ENCODE assay signal across 26 mouse cellular contexts in genomic region chr5:135238832-135239231, GRCm38 (mm10). TPM values are rescaled to one million over a fixed set of nuclear protein-coding genes. Genes with fewer than 3 reads are reported as not detected.
DNase-seq lines count a peak whose midpoint lies in the region; ATAC-seq and TF ChIP-seq lines count a peak whose summit lies in the region.
"Had no signal": no experiment of that assay in that cellular context is flagged by ENCODE, and none has a peak within 500 bp of the region (broad histone marks: within the 10 kb centered on the region; RNA-seq: fewer than 3 reads in every experiment).

No protein-coding gene starts in this region.

- H3K4me2 ChIP-seq in hindbrain, embryonic 14.5 days (replicated peaks) = no peak overlapping the region
- H3K4me2 ChIP-seq in hindbrain, embryonic 12.5 days (replicated peaks) = no peak overlapping the region
- no peak overlapping the region for H3K4me2 ChIP-seq in midbrain, postnatal 0 days (ENCODE audit: low read depth, low read length, poor library complexity, severe bottlenecking)
- H3K4me2 ChIP-seq: embryonic facial prominence, embryonic 13.5 days; heart, embryonic 11.5 days; kidney, embryonic 15.5 days; limb, embryonic 12.5 days; midbrain, embryonic 11.5 days had no signal

- H3K9ac ChIP-seq in hindbrain, embryonic 14.5 days = no peak overlapping the region
- H3K9ac ChIP-seq in hindbrain, embryonic 12.5 days = no peak overlapping the region
- H3K9ac ChIP-seq in midbrain, postnatal 0 days (replicated peaks; ENCODE audit: low read length, poor library complexity, severe bottlenecking) = no peak overlapping the region
- H3K9ac ChIP-seq: embryonic facial prominence, embryonic 13.5 days; kidney, embryonic 15.5 days; limb, embryonic 12.5 days had no signal

- H3K4me3 ChIP-seq in cerebellum, adult 2 months (replicated peaks; ENCODE audit: insufficient read depth, low read depth, low read length) = no peak overlapping the region
- H3K4me3 ChIP-seq in hindbrain, embryonic 14.5 days (replicated peaks; ENCODE audit: low read length) = no peak overlapping the region
- H3K4me3 ChIP-seq in hindbrain, embryonic 12.5 days = no peak overlapping the region
- no peak overlapping the region for H3K4me3 ChIP-seq in left cerebral cortex, adult 2 months
- no peak overlapping the region for H3K4me3 ChIP-seq in midbrain, postnatal 0 days (ENCODE audit: low read depth, low read length)
- H3K4me3 ChIP-seq in midbrain, embryonic 10.5 days = no peak overlapping the region
- H3K4me3 ChIP-seq: embryonic facial prominence, embryonic 13.5 days; forebrain, embryonic 10.5 days; hindbrain, embryonic 10.5 days; kidney, embryonic 15.5 days; limb, embryonic 12.5 days had no signal

- H3K27me3 ChIP-seq in cerebellum, adult 2 months (ENCODE audit: control insufficient read depth, insufficient read depth, low read length) = no peaks in the 10 kb centered on the region
- no peaks in the 10 kb centered on the region for H3K27me3 ChIP-seq in hindbrain, embryonic 14.5 days (ENCODE audit: control insufficient read depth, insufficient read depth, low read length)
- no peaks in the 10 kb centered on the region for H3K27me3 ChIP-seq in hindbrain, embryonic 12.5 days
- no peaks in the 10 kb centered on the region for H3K27me3 ChIP-seq in midbrain, postnatal 0 days (ENCODE audit: insufficient read depth, low read length)
- H3K27me3 ChIP-seq in midbrain, embryonic 10.5 days (ENCODE audit: low read depth, poor library complexity, severe bottlenecking) = no peaks in the 10 kb centered on the region
- H3K27me3 ChIP-seq: CH12.LX; embryonic facial prominence, embryonic 13.5 days; kidney, embryonic 15.5 days; limb, embryonic 12.5 days had no signal

- WGBS in cerebellum, adult 2 months = 83% methylated on average over 2 of the region's 2 CpGs
- 73% methylated on average over 2 of the region's 2 CpGs for WGBS in hindbrain, embryonic 14.5 days
- 85% methylated on average over 2 of the region's 2 CpGs for WGBS in hindbrain, embryonic 12.5 days
- 65% methylated on average over 2 of the region's 2 CpGs for WGBS in midbrain, postnatal 0 days
- WGBS in midbrain, embryonic 10.5 days = 87% methylated on average over 2 of the region's 2 CpGs

- H3K9me3 ChIP-seq in hindbrain, embryonic 14.5 days (ENCODE audit: control insufficient read depth, low read length) = no peaks in the 10 kb centered on the region
- no peaks in the 10 kb centered on the region for H3K9me3 ChIP-seq in hindbrain, embryonic 12.5 days (replicated peaks)
- no peaks in the 10 kb centered on the region for H3K9me3 ChIP-seq in midbrain, postnatal 0 days (ENCODE audit: low read length)
- H3K9me3 ChIP-seq in midbrain, embryonic 10.5 days (replicated peaks) = no peaks in the 10 kb centered on the region
- H3K9me3 ChIP-seq: embryonic facial prominence, embryonic 13.5 days; forebrain, embryonic 10.5 days; hindbrain, embryonic 10.5 days; kidney, embryonic 15.5 days; limb, embryonic 12.5 days had no signal

- no peak for DNase-seq in cerebellum, adult 2 months
- DNase-seq in cerebellum, postnatal 4 days (ENCODE audit: low spot score in 2 of 2) = no peak
- peak; percentile 48 for DNase-seq in hindbrain, embryonic 14.5 days (ENCODE audit: low spot score)
- no peak for DNase-seq in left cerebral cortex, adult 2 months (ENCODE audit: extremely low spot score in 1 of 2, low spot score in 2 of 2)
- no peak for DNase-seq in left cerebral cortex, postnatal 25 days (ENCODE audit: low spot score in 2 of 2)
- no peak for DNase-seq in midbrain, postnatal 0 days (ENCODE audit: low spot score)
- no peak for DNase-seq in midbrain, embryonic 10.5 days (ENCODE audit: low spot score)
- DNase-seq: adrenal gland, adult 8-10 months; cerebellum, adult 9-10 months; cerebellum, postnatal 36 days; gastrocnemius, postnatal 14 days; heart, adult 11 months; kidney, adult 18-20 months; kidney, postnatal 4 days had no signal

- H3K4me1 ChIP-seq in cerebellum, adult 2 months (ENCODE audit: control insufficient read depth, insufficient read depth, low read length) = peaks cover 8% of the 10 kb centered on the region
- H3K4me1 ChIP-seq in hindbrain, embryonic 14.5 days (replicated peaks; ENCODE audit: control insufficient read depth, insufficient read depth, low read length) = no peaks in the 10 kb centered on the region
- no peaks in the 10 kb centered on the region for H3K4me1 ChIP-seq in hindbrain, embryonic 12.5 days
- no peaks in the 10 kb centered on the region for H3K4me1 ChIP-seq in midbrain, postnatal 0 days (ENCODE audit: insufficient read depth, low read length)
- H3K4me1 ChIP-seq in midbrain, embryonic 10.5 days = no peaks in the 10 kb centered on the region
- H3K4me1 ChIP-seq: embryonic facial prominence, embryonic 13.5 days; forebrain, embryonic 10.5 days; hindbrain, embryonic 10.5 days; kidney, embryonic 15.5 days; limb, embryonic 12.5 days had no signal

- TF ChIP-seq POLR2A in cerebellum, adult 2 months (IDR thresholded peaks at IDR 0.05; ENCODE audit: borderline replicate concordance, insufficient read depth, low read length) = no peak

- no peak overlapping the region for H3K27ac ChIP-seq in cerebellum, adult 2 months (ENCODE audit: insufficient read depth, low read length)
- H3K27ac ChIP-seq in hindbrain, embryonic 14.5 days = no peak overlapping the region
- no peak overlapping the region for H3K27ac ChIP-seq in hindbrain, embryonic 12.5 days
- no peak overlapping the region for H3K27ac ChIP-seq in left cerebral cortex, adult 2 months
- H3K27ac ChIP-seq in midbrain, postnatal 0 days (ENCODE audit: low read depth, low read length) = no peak overlapping the region
- H3K27ac ChIP-seq in midbrain, embryonic 10.5 days (replicated peaks) = no peak overlapping the region
- H3K27ac ChIP-seq: embryonic facial prominence, embryonic 13.5 days; forebrain, embryonic 10.5 days; hindbrain, embryonic 10.5 days; kidney, embryonic 15.5 days; limb, embryonic 12.5 days had no signal

- peak; percentile 33; the same call in 1 of the 2 replicates for TF ChIP-seq CTCF in cerebellum, adult 2 months (IDR thresholded peaks at IDR 0.05; ENCODE audit: borderline replicate concordance, insufficient read depth, low read depth, low read length)
- TF ChIP-seq CTCF in left cerebral cortex, adult 2 months (IDR thresholded peaks at IDR 0.05) = peak; percentile 40
- peak; percentile 75 for TF ChIP-seq CTCF in midbrain, postnatal 0 days (IDR thresholded peaks at IDR 0.05)

- intact Hi-C loops in left cerebral cortex, adult 2 months (cut with DNase I) = no loop called here
- intact Hi-C loops in left cerebral cortex, postnatal 25 days (cut with DNase I) = loop anchor here (5.0 kb wide), 1 partner anchor 128 kb away; the partner anchor contains the start of gene Nsun5

- H3K36me3 ChIP-seq in hindbrain, embryonic 14.5 days (replicated peaks; ENCODE audit: control insufficient read depth, insufficient read depth) = peaks cover 97% of the 10 kb centered on the region
- H3K36me3 ChIP-seq in hindbrain, embryonic 12.5 days = peaks cover 97% of the 10 kb centered on the region
- H3K36me3 ChIP-seq in midbrain, postnatal 0 days (ENCODE audit: insufficient read depth, low read length) = peaks cover 74% of the 10 kb centered on the region
- peaks cover 100% of the 10 kb centered on the region for H3K36me3 ChIP-seq in midbrain, embryonic 10.5 days

- ATAC-seq in hindbrain, embryonic 14.5 days (ENCODE audit: low FRiP score) = no peak
- no peak for ATAC-seq in hindbrain, embryonic 12.5 days (ENCODE audit: low FRiP score)
- ATAC-seq in midbrain, postnatal 0 days (ENCODE audit: low FRiP score) = no peak
- ATAC-seq: forebrain, embryonic 16.5 days had no signal

RNA-seq across cellular contexts. Expression of gene Fzd9, which starts 12.2 kb away (rescaled TPM):
- 8.5 and 10.1 TPM in 2 replicates for polyA plus RNA-seq in cerebellum, adult 2 months (2012; rRNA removed)
- polyA plus RNA-seq in hindbrain, embryonic 14.5 days (2014; fragmentation: Nextera tagmentation; extraction: Ambion mirVana) = 14.7 and 15.9 TPM in 2 replicates
- 16.0 and 16.2 TPM in 2 replicates for polyA plus RNA-seq in hindbrain, embryonic 12.5 days (2016; fragmentation: Nextera tagmentation; extraction: Ambion mirVana)
- total RNA-seq in left cerebral cortex, adult 2 months (2021) = 1 to 10 TPM; 5.1 TPM
- 1 to 10 TPM; 6.5 to 7.2 TPM for total RNA-seq in left cerebral cortex, postnatal 25 days (2021)
- 25.9 and 38.7 TPM in 2 replicates for total RNA-seq in midbrain, postnatal 0 days (2014; rRNA removed)
- polyA plus RNA-seq in midbrain, postnatal 0 days (2015; fragmentation: Nextera tagmentation; extraction: Ambion mirVana) = 14.6 and 14.9 TPM in 2 replicates
- 15.5 and 16.0 TPM in 2 replicates for polyA plus RNA-seq in midbrain, embryonic 10.5 days (2016; fragmentation: Nextera tagmentation; extraction: Ambion mirVana)
- total RNA-seq: CH12.LX; liver, adult 2 months; monocyte, adult 5-6 weeks had no signal

RNA-seq across cellular contexts. Expression of gene Baz1b, which starts 51.8 kb away (rescaled TPM):
- polyA plus RNA-seq in cerebellum, adult 2 months (2012; rRNA removed) = 75.3 and 77.4 TPM in 2 replicates
- 35.3 and 37.0 TPM in 2 replicates for polyA plus RNA-seq in hindbrain, embryonic 14.5 days (2014; fragmentation: Nextera tagmentation; extraction: Ambion mirVana)
- polyA plus RNA-seq in hindbrain, embryonic 12.5 days (2016; fragmentation: Nextera tagmentation; extraction: Ambion mirVana) = 63.6 and 63.7 TPM in 2 replicates
- total RNA-seq in left cerebral cortex, adult 2 months (2021) = 10 to 100 TPM; 76.2 to 79.7 TPM
- total RNA-seq in left cerebral cortex, postnatal 25 days (2021) = 10 to 100 TPM; 64.5 to 72.0 TPM
- 33.4 and 41.3 TPM in 2 replicates for total RNA-seq in midbrain, postnatal 0 days (2014; rRNA removed)
- 10.9 and 12.5 TPM in 2 replicates for polyA plus RNA-seq in midbrain, postnatal 0 days (2015; fragmentation: Nextera tagmentation; extraction: Ambion mirVana)
- polyA plus RNA-seq in midbrain, embryonic 10.5 days (2016; fragmentation: Nextera tagmentation; extraction: Ambion mirVana) = 49.3 and 51.5 TPM in 2 replicates
